Mouse (Mus musculus): ENCODE results near the gene A530084C06Rik.

A530084C06Rik gene

GRCm38 (mm10) chr13:31558521-31559418, at the start of gene A530084C06Rik:
Gene A530084C06Rik, minus strand, starts transcription at chr13:31559333.
- peak; percentile 24 to 27 for DNase-seq (ENCODE audit: low spot score in 2 of 2)

GRCm38 (mm10) chr13:31603964-31604363, 44.8 kb upstream of the A530084C06Rik start:
- no peak for DNase-seq (ENCODE audit: low spot score in 2 of 2)

- DNase-seq (ENCODE audit: low spot score in 2 of 2), result no peak
Measured at GRCm38 (mm10) chr13:31599576-31599975, 40.4 kb upstream of the A530084C06Rik start.

DNA sequence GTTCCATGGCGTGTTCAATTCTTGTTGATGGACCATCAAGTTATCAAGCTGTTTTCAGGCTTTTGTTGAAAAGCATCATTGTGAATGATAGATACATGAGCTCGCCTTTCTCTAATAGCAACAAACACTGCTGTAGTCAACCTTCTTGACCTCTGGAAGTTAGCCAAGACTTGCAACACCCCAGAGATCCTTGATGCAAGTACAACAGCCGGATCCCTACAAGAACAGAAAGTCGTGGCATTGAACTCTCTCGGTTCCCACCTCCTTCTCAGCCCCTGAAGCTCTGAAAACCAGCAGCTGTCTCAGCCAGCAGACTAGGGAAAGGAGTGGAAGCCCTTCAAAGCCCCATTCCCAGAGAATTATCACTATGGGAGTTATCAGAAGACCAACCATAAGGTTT, 28.2 kb upstream of the A530084C06Rik start:
- DNase-seq (ENCODE audit: low spot score in 2 of 2), result no peak

GRCm38 (mm10) chr13:31579866-31580265, 20.7 kb upstream of the A530084C06Rik start:
- no peak for DNase-seq (ENCODE audit: low spot score in 2 of 2)

DNA sequence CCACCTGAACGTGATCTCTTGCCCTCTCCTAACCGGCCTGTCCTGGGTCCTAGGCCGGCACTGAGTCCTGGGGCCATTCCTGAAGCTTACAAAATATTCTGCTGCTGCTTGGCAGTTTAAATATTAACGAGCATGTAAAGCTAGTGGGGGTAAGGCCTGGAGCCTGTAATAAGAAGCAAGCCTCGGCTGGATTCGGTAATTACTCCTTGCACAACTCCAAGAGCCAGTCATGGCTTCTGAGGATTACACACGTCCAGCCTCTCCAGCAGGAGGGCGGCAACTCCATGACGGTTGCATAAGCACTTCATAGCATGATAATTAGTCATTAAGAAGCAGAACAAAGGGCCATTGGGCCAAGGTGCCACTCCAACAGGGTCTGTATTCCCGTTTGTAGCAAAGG, 19.3 kb upstream of the A530084C06Rik start:
- DNase-seq (ENCODE audit: low spot score in 2 of 2), result no peak

GRCm38 (mm10) chr13:31577576-31577975, 18.4 kb upstream of the A530084C06Rik start:
- no peak for DNase-seq (ENCODE audit: low spot score in 2 of 2)

GRCm38 (mm10) chr13:31576696-31577095, 17.6 kb upstream of the A530084C06Rik start:
- no peak for DNase-seq (ENCODE audit: low spot score in 2 of 2)

DNA sequence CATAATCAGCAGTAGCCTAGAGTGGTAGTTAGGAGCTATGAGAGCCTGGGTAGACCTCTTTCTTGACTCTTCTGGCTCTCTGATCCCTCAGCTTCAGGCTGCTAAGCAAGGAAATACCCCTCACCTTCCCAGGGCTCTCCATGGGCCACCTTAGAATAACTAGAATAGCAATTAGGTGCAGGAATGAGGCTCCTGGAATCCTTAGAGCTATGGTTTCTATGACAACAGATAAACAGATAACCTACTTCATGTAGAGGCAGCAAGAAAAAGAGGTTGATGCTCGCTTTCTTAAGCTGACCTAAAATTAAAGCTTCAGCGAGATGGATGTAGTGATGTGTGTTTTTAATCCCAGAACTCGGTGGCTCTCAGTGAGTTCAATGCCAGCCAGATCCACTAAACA, 15.5 kb upstream of the A530084C06Rik start:
- DNase-seq (ENCODE audit: low spot score in 2 of 2), result no peak

DNA sequence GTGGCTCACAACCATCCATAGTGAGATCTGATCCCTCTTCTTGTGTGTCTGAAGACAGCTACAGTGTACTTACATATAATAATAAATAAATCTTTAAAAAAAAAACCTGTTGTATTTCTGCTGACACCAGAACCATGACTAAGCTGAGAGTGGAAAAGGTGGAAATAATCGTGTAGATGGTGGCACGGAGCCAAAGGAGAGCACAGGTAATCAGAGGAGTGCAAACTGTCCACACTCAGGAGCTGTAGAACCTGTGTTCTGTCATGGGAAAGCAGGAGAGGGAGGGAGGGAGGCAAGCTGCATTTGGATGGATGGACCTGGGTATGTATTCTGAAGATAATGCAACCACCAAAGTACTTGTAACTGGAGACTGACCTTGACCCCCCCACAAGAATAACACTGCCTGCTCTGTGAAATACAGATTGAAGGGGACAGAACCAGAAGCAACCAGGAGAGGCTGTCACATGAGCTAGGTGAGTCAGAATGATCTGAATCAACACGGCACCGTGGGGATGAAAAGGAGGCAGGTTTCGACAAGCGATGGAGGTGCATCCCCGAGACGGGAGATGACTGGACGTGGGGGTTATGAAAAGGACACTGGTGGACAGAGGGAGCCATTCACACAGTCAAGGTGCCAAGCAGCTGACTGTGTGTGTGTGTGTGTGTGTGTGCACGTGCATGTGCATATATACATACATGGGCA, 13.8 kb upstream of the A530084C06Rik start:
- no peak for DNase-seq (ENCODE audit: low spot score in 2 of 2)

GRCm38 (mm10) chr13:31567617-31568294, 8.6 kb upstream of the A530084C06Rik start:
- DNase-seq (ENCODE audit: low spot score in 2 of 2), result no peak

- no peak for DNase-seq (ENCODE audit: low spot score in 2 of 2)
Measured at GRCm38 (mm10) chr13:31567099-31567498, 8.0 kb upstream of the A530084C06Rik start.

GRCm38 (mm10) chr13:31564394-31564793, 5.3 kb upstream of the A530084C06Rik start:
- DNase-seq (ENCODE audit: low spot score in 2 of 2), result no peak

DNA sequence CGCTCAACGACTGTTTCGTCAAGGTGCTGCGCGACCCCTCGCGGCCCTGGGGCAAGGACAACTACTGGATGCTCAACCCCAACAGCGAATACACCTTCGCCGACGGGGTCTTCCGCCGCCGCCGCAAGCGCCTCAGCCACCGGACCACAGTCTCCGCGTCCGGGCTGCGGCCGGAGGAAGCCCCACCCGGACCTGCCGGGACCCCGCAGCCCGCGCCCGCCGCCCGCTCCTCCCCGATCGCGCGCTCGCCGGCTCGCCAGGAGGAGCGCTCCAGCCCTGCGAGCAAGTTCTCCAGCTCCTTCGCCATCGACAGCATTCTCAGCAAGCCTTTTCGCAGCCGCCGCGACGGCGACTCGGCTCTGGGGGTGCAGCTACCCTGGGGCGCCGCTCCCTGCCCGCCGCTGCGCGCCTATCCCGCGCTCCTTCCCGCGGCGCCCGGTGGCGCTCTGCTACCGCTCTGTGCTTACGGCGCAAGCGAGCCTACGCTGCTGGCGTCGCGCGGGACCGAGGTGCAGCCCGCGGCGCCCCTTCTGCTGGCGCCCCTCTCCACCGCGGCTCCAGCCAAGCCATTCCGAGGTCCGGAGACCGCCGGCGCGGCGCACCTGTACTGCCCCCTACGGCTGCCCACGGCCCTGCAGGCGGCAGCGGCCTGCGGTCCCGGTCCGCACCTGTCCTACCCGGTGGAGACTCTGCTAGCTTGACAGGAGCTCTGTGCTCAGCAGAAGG, 449 bp upstream of the A530084C06Rik start:
- DNase-seq (ENCODE audit: low spot score in 2 of 2), result peak in 1 of 2 experiments; percentile 33

GRCm38 (mm10) chr13:31557768-31558520, 1.2 kb downstream of the A530084C06Rik start:
- peak; percentile 24 to 28 for DNase-seq (ENCODE audit: low spot score in 2 of 2)

DNA sequence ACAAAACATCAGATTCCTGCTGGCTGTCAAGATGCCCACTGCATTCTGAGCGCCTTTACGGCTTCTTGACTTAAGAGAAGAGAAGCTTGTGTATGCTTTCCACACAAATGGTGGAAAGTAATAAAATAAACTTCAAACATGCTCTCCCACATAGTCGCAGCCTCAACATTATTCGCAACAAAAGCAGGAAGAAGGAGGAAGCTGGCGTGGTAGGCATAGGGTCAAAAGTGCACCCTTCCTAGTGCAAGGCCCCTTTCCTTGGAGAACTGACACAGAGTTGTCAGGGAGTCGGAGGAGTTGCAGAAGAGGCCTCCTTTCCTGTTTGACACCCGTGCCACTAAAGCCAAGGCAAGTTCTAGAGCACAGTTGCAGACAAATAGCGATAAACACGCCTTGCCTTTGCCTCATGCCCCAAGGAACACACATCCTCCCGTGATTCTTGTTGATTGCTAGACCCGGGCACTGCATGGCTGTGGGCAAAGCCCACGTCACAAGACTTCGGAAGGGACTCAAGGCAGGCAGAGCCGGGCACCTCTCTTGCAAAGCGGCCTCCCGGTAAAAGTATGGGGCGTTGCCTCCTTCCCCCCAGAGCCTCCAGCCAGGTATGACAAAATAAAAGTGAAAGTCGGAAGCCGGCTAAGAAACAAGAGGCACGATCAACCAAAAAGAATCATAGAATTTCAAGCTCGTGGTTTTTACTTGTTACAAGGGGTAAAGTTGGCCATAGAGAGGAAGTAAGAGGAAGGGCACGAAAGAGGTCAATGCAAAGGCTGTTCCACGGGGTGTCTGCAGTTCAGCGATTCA, 2.0 kb downstream of the A530084C06Rik start:
- DNase-seq (ENCODE audit: low spot score in 2 of 2), result no peak

GRCm38 (mm10) chr13:31555834-31556233, 3.3 kb downstream of the A530084C06Rik start, which contains the start of gene Foxq1:
Gene Foxq1, plus strand, starts transcription at chr13:31556134.
- no peak for DNase-seq (ENCODE audit: low spot score in 2 of 2)

DNA sequence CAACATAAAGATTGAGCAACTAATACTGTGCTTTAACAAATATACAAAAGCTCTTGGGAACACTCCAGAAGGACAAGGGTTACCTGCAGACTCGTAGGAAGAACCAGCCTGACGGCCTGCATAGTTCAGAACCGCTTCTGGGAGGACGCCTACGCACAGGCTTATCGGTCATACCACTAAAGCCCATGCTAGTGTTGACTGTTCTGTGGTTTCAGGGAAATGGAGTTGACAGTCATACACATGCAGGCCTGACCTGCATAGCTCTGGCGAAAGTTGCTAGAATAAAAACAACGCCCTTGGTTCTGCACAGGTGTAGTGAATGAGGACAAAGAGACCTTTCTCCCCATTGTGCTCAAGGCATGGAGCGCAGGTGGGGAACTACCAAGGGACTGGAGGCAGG, 11.5 kb downstream of the A530084C06Rik start:
- DNase-seq (ENCODE audit: low spot score in 2 of 2), result no peak

GRCm38 (mm10) chr13:31547204-31547603, 11.9 kb downstream of the A530084C06Rik start:
- DNase-seq (ENCODE audit: low spot score in 2 of 2), result no peak

- no peak for DNase-seq (ENCODE audit: low spot score in 2 of 2)
Measured at GRCm38 (mm10) chr13:31546784-31547183, 12.3 kb downstream of the A530084C06Rik start.
